Mouse (Mus musculus): Measurements from ENCODE around the gene Fbxw11.

Fbxw11 gene

DNA sequence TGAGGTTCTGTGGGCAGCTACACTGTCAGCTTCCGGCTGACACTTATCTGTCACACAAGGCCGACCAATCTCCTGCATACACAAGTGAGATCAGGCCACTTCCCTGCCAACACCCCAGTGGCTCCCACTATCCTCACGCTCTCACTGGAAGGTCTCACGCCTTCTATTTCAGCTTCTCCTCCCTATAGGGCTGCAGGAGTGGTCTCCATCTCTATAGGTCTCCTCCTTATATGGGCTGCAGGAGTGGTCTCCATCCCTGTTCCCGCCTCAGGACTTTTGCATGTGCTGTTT, 110.0 kb downstream of the Fbxw11 start:
- DNase-seq (ENCODE audit: low spot score), result no peak

DNA sequence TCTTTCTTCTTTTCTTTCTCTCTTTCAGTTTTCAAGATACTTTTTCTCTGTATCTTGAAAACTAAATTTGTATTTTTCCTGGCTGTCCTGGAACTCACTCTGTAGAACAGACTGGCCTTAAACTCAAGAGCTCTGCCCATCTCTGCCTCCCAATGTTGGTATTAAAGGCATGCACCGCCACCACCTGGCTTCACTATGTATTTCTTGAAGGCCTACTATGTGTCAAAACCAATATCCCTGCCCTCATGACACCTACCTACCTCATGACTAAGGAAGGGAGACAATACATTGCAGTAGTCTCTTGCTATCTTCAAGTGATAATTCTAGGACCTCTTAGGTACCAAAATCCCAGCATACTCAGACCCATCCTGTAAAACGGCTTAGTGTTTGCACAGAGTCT, 110.8 kb downstream of the Fbxw11 start:
- DNase-seq (ENCODE audit: low spot score), result no peak

DNA sequence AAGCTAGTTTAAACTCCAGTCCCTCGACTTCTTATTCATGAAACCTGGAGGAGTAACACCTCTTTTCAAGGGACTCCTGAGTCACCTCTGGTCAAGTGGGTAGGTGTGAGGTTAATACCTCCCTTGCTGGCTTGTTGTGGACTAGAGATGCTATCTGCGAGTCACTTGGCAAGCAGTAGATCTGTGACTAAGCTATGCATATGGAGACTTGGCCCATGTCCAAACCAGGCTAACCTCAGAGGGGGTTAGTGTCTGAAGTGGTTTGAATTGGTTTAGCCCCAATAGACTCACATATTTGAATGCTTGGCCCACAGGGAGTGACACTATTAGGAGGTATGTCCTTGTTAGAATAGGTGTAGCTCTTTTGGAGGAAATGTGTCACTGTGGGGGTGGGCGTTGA, 120.2 kb downstream of the Fbxw11 start:
- DNase-seq (ENCODE audit: low spot score), result no peak

DNA sequence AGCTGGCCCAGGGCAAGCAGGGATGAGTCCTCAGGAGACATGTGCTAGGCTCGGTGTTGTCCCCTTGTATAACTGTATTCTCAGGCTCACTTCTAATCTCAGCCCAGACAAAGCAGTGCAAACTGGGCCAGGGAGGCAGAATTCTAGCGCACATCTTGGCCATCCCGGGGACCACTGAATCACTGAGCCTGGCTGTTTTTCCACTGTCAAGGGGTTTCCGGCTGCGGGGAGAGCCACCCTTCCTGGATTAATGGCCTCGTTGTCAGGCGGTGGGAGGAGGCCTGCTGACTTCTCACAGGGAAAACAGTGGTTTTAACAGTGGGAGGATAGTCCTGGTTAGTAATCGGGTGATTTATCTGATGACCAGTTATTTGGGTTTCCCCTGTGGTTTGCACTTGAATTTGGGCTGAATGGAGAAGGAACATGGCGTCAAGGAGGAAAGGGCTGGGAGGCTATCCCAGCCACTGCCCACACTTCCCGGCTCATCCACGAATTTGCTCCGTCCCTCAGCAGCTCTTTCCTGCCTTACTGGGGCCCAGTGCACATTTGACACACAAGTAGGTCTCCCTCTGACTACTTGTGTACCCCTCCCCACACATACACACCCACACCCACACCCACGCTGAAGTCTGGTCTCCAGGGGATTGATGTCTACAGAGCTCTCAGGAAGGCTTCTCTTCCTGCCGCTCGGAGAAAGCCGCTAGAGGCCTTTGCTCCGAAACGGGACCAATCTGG, 125.1 kb downstream of the Fbxw11 start:
- no peak for DNase-seq (ENCODE audit: low spot score)

DNA sequence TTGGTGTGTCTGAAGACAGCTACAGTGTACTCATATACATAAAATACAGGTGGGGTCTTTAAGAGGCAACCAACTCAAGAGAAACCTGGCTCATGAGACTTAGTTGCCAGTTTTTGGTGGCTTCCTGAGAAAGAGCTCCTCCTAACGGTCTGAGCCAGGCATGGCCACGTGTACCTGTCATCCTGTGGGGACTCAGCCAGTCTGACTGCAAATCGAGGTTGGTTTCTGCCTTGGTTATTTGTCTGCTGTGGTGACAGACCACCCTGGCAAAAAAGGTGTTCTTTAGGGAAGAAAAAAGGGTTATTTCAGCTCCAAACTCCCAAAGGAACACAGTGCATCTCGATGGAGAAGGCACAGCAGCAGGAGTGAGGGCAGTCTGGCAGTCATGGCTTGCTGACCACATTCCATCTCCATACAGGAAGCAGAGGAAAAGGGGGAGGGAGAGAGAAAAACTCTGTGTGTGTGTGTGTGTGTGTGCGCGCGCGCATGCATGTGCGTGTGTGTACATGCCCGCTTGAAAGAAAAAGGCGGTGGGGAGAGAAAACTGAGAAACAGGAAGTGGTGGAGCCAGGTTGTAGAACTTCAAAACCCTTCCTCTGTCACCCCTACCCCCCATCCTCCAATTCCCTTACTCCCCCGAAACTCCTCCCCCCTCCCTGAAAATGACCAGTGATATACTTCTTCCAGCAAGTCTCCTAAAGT, 126.3 kb downstream of the Fbxw11 start:
- no peak for DNase-seq (ENCODE audit: low spot score)

DNA sequence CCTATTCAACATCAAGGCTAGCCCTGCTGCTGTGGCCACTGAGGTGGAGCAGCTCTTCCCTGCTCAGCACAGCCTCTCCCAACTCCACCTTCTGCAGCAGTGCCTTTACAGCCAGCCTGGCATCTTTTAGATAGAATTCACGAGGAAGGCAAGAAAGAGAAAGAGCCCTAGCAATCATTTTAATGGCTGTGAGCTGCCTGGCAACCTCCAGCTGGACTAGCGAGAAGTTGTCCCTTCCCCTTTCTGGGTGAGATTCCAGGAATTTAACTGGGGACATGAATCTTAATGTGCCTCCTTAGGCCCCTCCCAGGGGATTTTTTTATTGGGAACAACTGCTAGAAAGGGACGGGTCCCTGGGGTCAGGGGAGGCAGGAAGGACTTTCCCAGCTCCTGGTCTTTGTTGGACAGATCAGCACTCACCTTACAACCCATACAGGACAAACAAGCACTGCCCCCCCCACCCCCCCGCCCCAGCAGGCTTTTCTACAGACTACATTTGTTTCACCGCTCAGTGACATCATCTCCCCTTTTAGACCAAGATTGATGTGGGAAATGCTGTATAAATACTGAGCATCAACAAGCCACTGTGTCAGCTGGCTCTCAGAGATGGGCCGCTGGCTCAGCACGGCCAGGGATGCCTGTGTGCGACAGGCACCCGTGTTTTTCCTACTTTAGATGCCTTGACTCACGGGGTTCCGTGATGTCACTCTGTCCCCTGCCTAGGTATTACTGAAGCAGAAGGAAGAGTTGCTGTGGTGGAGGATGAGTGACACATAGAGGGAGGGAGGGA, 138.4 kb downstream of the Fbxw11 start:
- DNase-seq (ENCODE audit: low spot score), result no peak

DNA sequence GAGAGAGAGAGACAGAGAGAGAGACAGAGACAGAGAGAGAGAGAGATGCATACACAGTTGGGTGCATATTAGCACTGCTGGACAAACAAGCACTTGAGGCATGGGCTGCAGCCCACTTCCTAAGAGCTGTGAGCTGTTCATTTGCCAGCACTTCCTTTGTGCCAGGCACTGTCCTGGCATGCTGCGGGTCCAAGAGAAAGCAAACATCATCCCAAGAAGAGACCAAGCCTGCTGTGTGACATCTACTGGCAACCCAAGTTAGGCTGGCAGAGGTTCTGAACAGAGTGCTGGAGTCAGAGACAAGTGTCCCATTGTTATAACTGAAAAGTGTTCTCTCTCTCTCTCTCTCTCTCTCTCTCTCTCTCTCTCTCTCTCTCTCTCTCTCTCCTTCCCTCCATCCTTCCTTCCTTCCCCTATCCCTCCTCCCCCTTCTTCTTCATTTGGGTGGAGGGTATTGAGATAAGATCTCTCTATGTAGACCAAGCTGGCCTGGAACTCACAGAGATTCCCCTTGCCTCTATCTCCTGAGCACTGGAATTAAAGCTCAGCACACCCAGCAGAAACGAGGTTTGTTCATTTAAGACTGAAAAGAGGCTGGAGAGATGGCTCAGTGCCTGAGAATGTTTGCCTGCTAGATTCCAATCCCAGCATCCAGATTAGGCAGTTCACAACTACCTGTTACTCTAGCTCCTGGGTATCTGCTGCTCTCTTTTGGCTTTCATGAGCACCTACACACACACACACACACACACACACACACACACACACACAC, 139.3 kb downstream of the Fbxw11 start:
- DNase-seq (ENCODE audit: low spot score), result no peak

DNA sequence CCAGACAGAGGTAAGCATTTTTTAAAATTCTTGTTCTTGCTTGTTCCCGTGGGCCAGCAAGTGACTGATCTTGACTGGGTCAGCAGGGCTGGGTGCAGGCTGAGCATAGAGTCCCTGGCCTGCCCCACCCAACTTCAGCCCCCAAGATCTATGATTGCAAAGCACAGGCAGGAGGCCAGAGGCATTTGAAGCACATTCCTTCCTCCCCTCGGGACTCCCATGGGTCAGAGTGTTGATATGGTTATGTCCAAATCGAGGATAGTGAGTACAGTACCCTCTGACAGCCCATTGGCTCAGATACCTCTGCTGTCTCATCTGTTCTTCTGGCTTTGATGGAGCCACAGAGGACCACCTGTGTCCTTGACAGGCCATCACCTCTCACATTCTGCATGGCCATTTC, 140.2 kb downstream of the Fbxw11 start:
- DNase-seq (ENCODE audit: low spot score), result no peak

DNA sequence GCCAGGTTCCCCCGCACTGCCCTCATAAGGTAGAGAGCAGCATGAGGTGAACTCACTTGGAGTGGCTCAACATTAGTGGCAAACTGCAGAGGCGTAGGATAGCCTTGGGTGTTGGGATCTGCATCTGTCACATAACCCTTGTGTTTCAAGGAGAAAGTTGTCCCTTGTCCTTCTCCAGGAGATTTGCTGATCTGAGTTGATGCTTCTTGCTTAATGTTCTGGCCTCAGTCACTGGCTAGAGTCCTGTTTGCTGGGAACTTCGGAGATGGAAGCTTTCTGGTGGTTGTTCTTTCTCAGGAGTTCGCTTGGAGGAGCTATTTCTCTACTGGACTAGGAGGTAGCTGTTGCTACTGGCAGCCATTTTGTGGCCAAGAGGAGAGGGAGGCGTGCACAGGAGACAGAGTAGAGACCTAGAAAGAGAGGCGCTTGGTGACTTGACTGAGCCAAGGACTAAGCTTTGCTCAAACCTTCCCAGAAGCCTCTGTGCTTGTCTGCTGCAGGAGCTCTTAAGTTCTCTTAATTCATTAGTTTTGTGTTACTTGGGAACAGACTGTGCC, 143.1 kb downstream of the Fbxw11 start:
- no peak for DNase-seq (ENCODE audit: low spot score)

DNA sequence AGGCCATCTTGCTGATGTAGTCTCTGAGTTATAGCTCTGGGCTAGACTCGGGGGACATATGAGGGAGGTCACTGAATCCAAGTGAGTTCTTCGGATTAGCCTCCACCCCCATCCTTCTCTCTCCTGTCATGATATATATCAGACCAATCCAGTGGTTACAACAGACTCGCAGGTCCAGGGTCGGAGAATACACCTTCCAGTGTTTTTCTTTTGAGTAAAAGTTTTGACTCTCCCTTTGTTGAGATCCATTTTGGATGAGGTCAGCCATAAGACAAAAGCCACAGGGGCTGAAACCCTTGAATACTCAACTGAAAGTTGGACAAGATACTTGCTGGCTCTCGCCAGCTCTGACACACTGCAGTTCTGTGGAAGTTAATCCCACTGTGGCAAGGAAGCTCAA, 143.7 kb downstream of the Fbxw11 start:
- DNase-seq (ENCODE audit: low spot score), result no peak

DNA sequence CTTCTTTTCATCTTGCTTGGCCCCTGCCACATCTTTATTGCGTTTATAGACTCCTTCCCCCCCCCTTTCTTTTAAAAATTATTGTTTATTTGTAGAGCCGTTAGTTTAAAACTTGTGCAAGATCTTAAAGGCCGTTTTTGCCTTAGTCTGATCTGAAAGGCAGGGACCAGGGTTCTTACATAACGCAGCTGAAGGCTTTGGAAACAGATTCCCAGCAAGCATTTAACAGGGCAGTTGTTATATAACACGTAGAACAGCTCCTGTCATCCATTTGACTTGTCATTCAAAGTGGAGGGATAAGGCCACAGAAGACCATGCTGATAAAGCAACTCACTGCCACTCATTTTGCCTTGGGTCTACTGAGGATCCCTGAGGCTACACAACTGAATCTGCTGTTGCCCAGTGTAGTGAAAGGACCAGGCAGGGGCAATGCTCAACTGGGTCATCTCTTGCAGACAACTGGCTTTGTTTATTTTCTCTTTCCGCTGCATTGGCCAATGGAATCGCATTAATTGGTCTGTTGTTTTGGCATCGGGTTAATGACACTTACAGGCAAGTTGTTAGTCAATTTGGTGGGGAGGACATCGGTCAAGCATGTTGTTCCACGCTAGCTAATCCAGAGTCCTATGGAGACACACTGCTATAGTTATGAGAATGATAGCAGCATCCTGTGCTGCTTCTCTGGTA, 152.4 kb downstream of the Fbxw11 start:
- DNase-seq (ENCODE audit: low spot score), result no peak

Data from urinary bladder, postnatal 25 days (tissue).